Mouse (Mus musculus) forebrain, embryonic 14.5 days (tissue): ENCODE data around the gene Gm17334. TPM values are rescaled to one million over a fixed set of nuclear protein-coding genes. Genes with fewer than 3 reads are reported as not detected.
"Not testable (repeated sequence)": the region's sequence is repeated elsewhere in the genome, so short reads cannot be mapped to it uniquely, and the experiment has no call there.

ENCODE experiments used
- ATAC-seq: fragments of 200-750 bp; cut with Nextera tagmentation; 2 replicates; pipeline ENCODE4 v1.8.0; 2017; ENCODE audit warnings: mild to moderate bottlenecking, moderate library complexity
- DNase-seq: peaks from one replicate; pipeline ENCODE4 v3.0.0-alpha.2; 2015; ENCODE audit warnings: low spot score
- H3K27ac ChIP-seq: fragments of 300-500 bp; sonication (generic); 2 replicates; pipeline ENCODE4 v1.5.1; 2014; ENCODE audit warnings: low read depth, mild to moderate bottlenecking, control low read depth, low read length, moderate library complexity
- H3K27me3 ChIP-seq: fragments of 300-500 bp; sonication (generic); replicated peaks from 2 replicates; pipeline ENCODE4 v1.6.1; 2014; ENCODE audit warnings: low read length, control low read depth, mixed read lengths; ENCODE audit not compliant: control insufficient read depth, insufficient read depth
- H3K36me3 ChIP-seq: fragments of 300-500 bp; sonication (generic); 2 replicates; pipeline ENCODE4 v1.6.1; 2014; ENCODE audit warnings: low read length, control low read depth; ENCODE audit not compliant: control insufficient read depth, insufficient read depth
- H3K4me1 ChIP-seq: fragments of 300-500 bp; sonication (generic); 2 replicates; pipeline ENCODE4 v1.6.1; 2014; ENCODE audit warnings: antibody characterized with exemption, low read length, control low read depth; ENCODE audit not compliant: control insufficient read depth, insufficient read depth
- H3K4me2 ChIP-seq: fragments of 300-500 bp; sonication (generic); 2 replicates; pipeline ENCODE4 v1.6.1; 2014; ENCODE audit warnings: mild to moderate bottlenecking, control low read depth, low read length
- H3K4me3 ChIP-seq: fragments of 300-500 bp; sonication (generic); 2 replicates; pipeline ENCODE4 v1.5.1; 2014; ENCODE audit warnings: low read depth, low read length, control low read depth
- H3K9ac ChIP-seq: fragments of 300-500 bp; sonication (generic); 2 replicates; pipeline ENCODE4 v1.6.1; 2014; ENCODE audit warnings: mild to moderate bottlenecking, low read length, control low read depth, moderate library complexity
- H3K9me3 ChIP-seq: fragments of 300-500 bp; sonication (generic); replicated peaks from 2 replicates; pipeline ENCODE4 v1.6.1; 2016; ENCODE audit warnings: low read length, control low read depth, mixed read lengths; ENCODE audit not compliant: control insufficient read depth
- WGBS: fragments of 180-500 bp; shearing (Covaris S2); extraction: QIAGEN DNeasy Blood & Tissue Kit; methylation state at CpG from one replicate; pipeline ENCODE4 v1.1.7; 2014; 5-methylcytosine and 5-hydroxymethylcytosine counted together
- polyA plus RNA-seq: library from polyadenylated mRNA; unstranded; fragments of >200 nt; fragmentation: Nextera tagmentation; extraction: Ambion mirVana; gene quantifications from 2 replicates; pipeline ENCODE4 v1.2.1, GENCODE M21; 2014

The Gm17334 gene
- polyA plus RNA-seq, 1 experiment from 2014 or later, result not detected

- Histone ChIP-seq H3K9me3 (no peaks in the 10 kb centered on the region), H3K4me1 (peaks cover 20% of the 10 kb centered on the region), H3K36me3 (no peaks in the 10 kb centered on the region), H3K27me3 (peaks cover 7% of the 10 kb centered on the region; the same call in 1 of the 2 replicates), H3K4me2 (no peak overlapping the region), H3K9ac (no peak overlapping the region), H3K4me3 (no peak overlapping the region), H3K27ac (no peak overlapping the region)
- WGBS, result 45% methylated on average over 2 of the region's 2 CpGs
- DNase-seq, result no peak
- ATAC-seq, result no peak
These were observed 11.2 kb downstream of the Gm17334 start for GRCm38 (mm10) chr11:53761822-53762221.

- H3K9ac ChIP-seq, result no peak overlapping the region
- WGBS, result 81% methylated on average over 5 of the region's 5 CpGs
- H3K4me3 ChIP-seq, result no peak overlapping the region
- no peak overlapping the region for H3K27ac ChIP-seq
- H3K27me3 ChIP-seq, result peaks cover 7% of the 10 kb centered on the region; the same call in 1 of the 2 replicates
- peaks cover 20% of the 10 kb centered on the region for H3K4me1 ChIP-seq
- no peaks in the 10 kb centered on the region for H3K9me3 ChIP-seq
- H3K36me3 ChIP-seq, result no peaks in the 10 kb centered on the region
- no peak for ATAC-seq
- DNase-seq, result no peak
- H3K4me2 ChIP-seq, result no peak overlapping the region
These were observed 11.7 kb downstream of the Gm17334 start for GRCm38 (mm10) chr11:53761284-53761683.

GRCm38 (mm10) chr11:53759545-53760406 lies 13.2 kb downstream of the Gm17334 start:
- Histone ChIP-seq H3K27me3 (peaks cover 7% of the 10 kb centered on the region; the same call in 1 of the 2 replicates), H3K9ac (0 out of 2 replicates have a peak overlapping the region, but pooled peaks have one; percentile 8), H3K9me3 (no peaks in the 10 kb centered on the region), H3K36me3 (no peaks in the 10 kb centered on the region), H3K27ac (no peak overlapping the region), H3K4me2 (no peak overlapping the region), H3K4me3 (no peak overlapping the region), H3K4me1 (peaks cover 20% of the 10 kb centered on the region)
- peak; percentile 11; the same call in 1 of the 2 replicates for ATAC-seq
- WGBS, result 5% methylated on average over 22 of the region's 22 CpGs
- DNase-seq, result no peak

- Histone ChIP-seq H3K9me3 (no peaks in the 10 kb centered on the region), H3K4me2 (no peak overlapping the region), H3K9ac (no peak overlapping the region), H3K4me1 (peaks cover 18% of the 10 kb centered on the region), H3K4me3 (no peak overlapping the region), H3K27ac (no peak overlapping the region), H3K27me3 (peaks cover 7% of the 10 kb centered on the region; the same call in 1 of the 2 replicates), H3K36me3 (no peaks in the 10 kb centered on the region)
- DNase-seq (no peak), ATAC-seq (no peak)
- WGBS, result 40% methylated on average over 6 of the region's 6 CpGs
These were observed 14.1 kb downstream of the Gm17334 start for GRCm38 (mm10) chr11:53758791-53759351.

- H3K9me3 ChIP-seq, H3K27ac ChIP-seq, DNase-seq, H3K27me3 ChIP-seq, H3K4me3 ChIP-seq, H3K36me3 ChIP-seq, ATAC-seq, H3K4me2 ChIP-seq, H3K9ac ChIP-seq: not testable (repeated sequence)
- peaks cover 10% of the 10 kb centered on the region for H3K4me1 ChIP-seq
- 85% methylated on average over 8 of the region's 9 CpGs for WGBS
These were observed 15.0 kb downstream of the Gm17334 start for GRCm38 (mm10) chr11:53758033-53758432.

GRCm38 (mm10) chr11:53757612-53758011 lies 15.4 kb downstream of the Gm17334 start:
- no peak overlapping the region for H3K27ac ChIP-seq
- H3K9ac ChIP-seq, result no peak overlapping the region
- no peaks in the 10 kb centered on the region for H3K36me3 ChIP-seq
- peaks cover 6% of the 10 kb centered on the region for H3K4me1 ChIP-seq
- peaks cover 7% of the 10 kb centered on the region; the same call in 1 of the 2 replicates for H3K27me3 ChIP-seq
- no peaks in the 10 kb centered on the region for H3K9me3 ChIP-seq
- H3K4me3 ChIP-seq, result no peak overlapping the region
- no peak for DNase-seq
- no peak overlapping the region for H3K4me2 ChIP-seq
- ATAC-seq, result no peak
- WGBS, result 92% methylated on average over 4 of the region's 4 CpGs

- 0 out of 2 replicates have a peak, but pooled peaks cover 3% of the 10 kb centered on the region for H3K27me3 ChIP-seq
- no peaks in the 10 kb centered on the region for H3K9me3 ChIP-seq
- H3K4me2 ChIP-seq, result no peak overlapping the region
- H3K4me1 ChIP-seq, result peaks cover 5% of the 10 kb centered on the region
- ATAC-seq (no peak), DNase-seq (no peak)
- H3K27ac ChIP-seq, result no peak overlapping the region
- H3K4me3 ChIP-seq, result no peak overlapping the region
- H3K9ac ChIP-seq, result no peak overlapping the region
- WGBS, result 87% methylated on average over 12 of the region's 12 CpGs
- no peaks in the 10 kb centered on the region for H3K36me3 ChIP-seq
These were observed 17.9 kb downstream of the Gm17334 start for GRCm38 (mm10) chr11:53755011-53755595.

- WGBS, result 46% methylated on average over 5 of the region's 5 CpGs
- Histone ChIP-seq H3K27ac (no peak overlapping the region), H3K4me1 (no peaks in the 10 kb centered on the region), H3K9me3 (no peaks in the 10 kb centered on the region), H3K4me3 (no peak overlapping the region), H3K36me3 (no peaks in the 10 kb centered on the region), H3K9ac (no peak overlapping the region), H3K4me2 (no peak overlapping the region), H3K27me3 (no peaks in the 10 kb centered on the region)
- ATAC-seq (no peak), DNase-seq (no peak)
These were observed 23.2 kb downstream of the Gm17334 start for GRCm38 (mm10) chr11:53749716-53750352.
